Mouse (Mus musculus): Measurements from ENCODE around the gene Mpped2. TPM values are rescaled to one million over a fixed set of nuclear protein-coding genes. Genes with fewer than 3 reads are reported as not detected.
A peak's percentile ranks its signal among the peaks of the same experiment; 100 is the strongest.

Gene Mpped2
- total RNA-seq (2014; fragmentation: Nextera tagmentation) (1.9 and 17.1 TPM in 2 replicates), total RNA-seq (2017) (0.57 TPM in 1 of 2 replicates, not detected in the other)

DNA sequence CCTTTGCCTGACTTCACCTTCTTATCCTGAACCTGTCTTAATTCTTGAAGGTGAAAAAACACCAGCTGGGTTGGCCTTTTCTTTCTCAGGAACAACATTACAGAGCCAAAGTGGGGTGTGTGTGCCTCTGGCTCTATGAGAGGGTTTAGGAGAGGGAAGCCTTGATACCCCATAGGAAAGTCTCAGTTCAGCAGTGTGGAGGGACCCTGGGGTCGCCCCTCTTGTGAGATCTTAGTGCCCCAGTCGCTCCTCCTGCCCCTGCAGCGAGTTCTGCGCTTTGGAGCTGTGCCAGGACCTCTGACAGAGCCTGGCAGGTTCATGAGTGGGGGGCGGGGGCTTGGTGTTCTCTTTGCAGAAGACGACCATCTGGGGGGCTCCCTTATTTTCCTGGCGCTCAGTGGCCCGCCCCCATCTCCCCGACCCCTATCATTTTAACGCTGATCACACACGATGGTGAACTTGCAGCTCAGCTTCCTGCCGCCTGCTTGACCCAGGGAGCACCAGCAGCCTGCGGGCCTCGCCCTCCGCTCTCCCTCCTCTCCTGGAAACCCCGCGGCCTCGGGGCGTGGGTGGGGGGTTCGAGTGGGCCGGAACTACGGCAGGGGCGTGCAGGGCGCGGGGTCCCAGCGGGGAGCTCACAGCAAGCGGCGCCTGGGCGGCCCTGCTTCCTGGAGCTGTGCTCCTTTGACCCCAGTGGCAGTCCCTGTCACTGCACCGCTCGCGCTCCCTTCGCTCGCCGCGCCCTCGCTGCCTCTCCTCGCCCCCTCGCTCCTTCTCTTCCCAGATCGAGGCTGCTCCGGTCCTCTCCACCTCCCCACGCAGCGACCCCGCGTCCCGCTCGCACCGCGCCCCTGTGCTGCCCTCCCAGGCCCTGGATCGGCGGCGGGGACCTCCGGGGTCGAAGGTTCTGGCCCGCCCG is at the start of gene Mpped2:
Gene Mpped2, plus strand, starts transcription at position 487 of the 919 bp plus-strand sequence.
- peak; percentile 92 for ATAC-seq (replicated peaks; ENCODE audit: low FRiP score, low TSS enrichment, poor library complexity, severe bottlenecking)

DNA sequence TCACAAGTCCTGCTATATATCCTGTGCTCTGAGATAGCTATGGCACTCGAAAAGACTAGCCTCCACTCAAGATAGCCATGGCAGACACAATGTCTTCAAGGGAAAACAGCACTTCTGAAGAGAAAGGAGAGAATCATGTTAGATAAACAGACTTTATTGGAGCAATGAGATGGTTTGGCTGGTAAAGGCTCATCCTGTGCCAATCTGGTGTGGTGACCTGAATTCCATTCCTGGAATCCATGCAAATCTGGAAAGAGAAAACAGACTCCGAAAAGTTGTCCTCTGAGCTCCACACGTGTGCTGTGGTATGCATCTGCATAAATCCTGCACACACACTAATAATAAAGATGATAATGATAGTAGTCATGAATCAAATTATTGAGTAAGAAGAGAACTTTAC is 48.3 kb upstream of the Mpped2 start:
- no peak for ATAC-seq (replicated peaks; ENCODE audit: low FRiP score, low TSS enrichment, poor library complexity, severe bottlenecking)

DNA sequence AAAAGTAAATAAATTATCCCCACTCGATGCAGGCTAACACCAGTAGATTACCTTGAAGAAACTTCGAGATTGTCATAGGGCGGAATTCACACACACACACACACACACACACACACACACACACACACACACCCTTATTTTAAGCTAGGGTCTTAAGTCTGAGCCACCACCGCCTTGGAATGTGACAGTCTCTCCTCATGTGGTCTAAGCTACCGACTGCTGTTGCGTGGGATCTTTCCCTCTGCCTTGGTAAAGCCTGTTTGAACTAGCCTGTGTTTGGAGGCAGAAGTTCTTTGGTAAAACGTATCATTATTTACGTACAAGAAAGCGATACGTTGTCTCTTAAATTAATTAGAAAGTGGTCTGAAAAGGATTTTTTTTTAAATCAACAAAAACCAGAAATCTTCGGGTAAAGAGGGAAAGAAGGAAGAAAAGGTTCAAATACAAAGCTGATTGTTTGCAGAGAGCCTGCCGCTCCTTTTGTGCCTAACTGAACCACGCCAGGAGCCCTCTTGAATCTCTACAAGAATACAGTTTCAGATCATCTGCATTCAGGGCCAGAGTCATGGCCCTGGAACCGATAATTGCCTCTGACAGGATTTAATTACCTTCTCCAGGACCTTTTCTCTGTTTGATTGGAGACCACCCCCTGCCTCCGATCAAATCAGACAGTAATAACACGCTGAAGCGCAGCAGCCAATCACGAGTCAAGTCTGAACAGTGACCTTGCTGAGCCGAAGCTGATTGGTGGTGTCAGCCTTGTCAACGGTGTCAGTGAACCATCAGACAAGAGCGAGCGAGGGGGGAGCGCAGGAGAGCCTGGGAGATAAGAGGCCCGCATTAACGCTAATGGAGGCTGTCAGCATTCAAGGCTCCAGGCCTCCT is 43.1 kb upstream of the Mpped2 start:
- ATAC-seq (replicated peaks; ENCODE audit: low FRiP score, low TSS enrichment, poor library complexity, severe bottlenecking), result peak; percentile 100

DNA sequence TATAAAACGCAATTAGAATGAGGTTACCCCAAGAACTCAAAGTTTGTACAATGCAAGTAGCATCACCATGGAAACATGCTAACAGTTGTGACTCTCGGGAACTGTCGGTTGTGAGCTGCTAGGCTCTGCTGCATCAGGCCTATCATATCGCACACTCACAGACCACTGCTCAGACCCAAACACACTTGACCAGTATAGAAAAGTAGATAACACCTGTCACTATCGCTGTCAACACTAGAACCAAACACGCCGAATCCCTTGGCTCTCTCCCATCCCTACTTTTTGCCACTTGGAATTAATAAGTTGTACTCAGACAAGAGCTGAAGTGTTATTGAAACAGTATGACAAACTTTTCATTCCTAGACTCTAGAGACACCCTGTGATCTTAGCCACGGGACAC is 40.9 kb upstream of the Mpped2 start:
- ATAC-seq (replicated peaks; ENCODE audit: low FRiP score, low TSS enrichment, poor library complexity, severe bottlenecking), result no peak

DNA sequence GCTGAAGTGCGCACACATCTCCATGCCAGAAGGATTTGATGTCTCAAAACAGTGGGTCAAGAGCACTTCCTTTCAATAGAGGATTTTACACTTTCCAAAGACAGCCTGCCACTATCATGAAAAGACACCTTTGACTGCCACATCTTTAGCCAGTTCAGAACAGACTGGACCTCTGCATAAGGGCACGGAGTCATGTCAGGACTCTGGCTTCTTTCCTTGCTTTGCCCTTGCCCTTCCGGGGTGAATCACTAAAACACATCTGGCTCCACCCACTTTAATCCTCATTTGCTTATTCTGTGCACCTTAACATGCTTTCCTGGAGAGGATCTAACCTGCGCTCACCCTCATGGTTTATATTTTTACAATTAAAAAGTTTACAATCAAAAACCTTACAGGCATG is 40.3 kb upstream of the Mpped2 start:
- ATAC-seq (replicated peaks; ENCODE audit: low FRiP score, low TSS enrichment, poor library complexity, severe bottlenecking), result no peak

DNA sequence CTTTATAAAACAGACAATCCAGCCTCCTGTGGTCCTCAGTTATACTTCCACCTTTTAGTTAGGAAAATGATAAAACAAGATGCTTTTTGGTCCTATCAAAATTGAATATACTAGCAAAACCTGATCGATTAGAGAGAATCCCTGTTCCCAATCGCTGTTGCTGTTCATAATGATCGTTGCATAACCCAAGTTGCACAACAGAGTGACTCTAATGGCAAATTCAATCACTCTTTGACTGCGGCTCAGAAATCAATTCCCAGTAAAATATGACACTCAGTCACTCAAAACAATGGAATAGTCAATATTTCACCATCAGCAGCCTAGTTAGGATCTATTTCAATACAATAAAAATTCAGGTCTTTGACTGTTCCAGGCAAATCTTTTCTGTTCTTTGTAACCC is 39.8 kb upstream of the Mpped2 start:
- ATAC-seq (replicated peaks; ENCODE audit: low FRiP score, low TSS enrichment, poor library complexity, severe bottlenecking), result no peak

DNA sequence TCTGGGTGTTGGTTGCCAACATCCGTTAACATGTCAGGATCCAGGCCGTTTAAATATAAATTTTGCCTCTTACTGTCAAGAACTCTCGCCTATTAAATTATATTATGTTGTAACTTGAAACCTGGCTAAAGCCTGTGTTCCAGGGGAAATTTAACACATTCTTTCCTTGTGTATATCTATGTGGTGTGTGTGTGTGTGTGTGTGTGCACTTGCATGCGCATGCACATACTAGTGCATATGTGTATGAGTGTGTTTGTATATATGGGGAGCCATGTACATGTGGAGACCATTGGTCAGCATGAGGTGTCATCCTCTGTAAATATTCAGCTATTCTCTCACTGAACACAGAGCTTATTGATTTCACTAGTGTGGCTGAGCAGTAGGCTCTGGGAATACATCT is 37.8 kb upstream of the Mpped2 start:
- ATAC-seq (replicated peaks; ENCODE audit: low FRiP score, low TSS enrichment, poor library complexity, severe bottlenecking), result no peak

DNA sequence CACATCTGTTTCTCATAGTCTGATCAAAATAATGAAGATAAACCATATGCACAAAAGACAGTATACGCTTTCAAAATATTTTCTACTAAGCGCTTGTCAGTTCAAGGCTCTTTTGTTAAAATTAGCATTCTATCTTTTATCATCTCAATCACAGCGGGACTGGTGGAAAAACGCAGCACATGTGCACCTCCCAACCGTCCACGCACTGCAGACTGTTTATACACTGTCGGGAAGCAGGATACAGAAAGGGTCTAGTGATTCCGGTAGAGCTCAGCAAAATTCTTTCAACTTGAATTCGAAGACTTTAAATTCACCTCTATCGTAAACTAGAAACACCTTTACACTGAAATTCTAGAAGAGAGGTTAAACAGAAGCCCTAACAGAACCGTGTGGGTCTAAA is 27.8 kb upstream of the Mpped2 start:
- no peak for ATAC-seq (replicated peaks; ENCODE audit: low FRiP score, low TSS enrichment, poor library complexity, severe bottlenecking)

DNA sequence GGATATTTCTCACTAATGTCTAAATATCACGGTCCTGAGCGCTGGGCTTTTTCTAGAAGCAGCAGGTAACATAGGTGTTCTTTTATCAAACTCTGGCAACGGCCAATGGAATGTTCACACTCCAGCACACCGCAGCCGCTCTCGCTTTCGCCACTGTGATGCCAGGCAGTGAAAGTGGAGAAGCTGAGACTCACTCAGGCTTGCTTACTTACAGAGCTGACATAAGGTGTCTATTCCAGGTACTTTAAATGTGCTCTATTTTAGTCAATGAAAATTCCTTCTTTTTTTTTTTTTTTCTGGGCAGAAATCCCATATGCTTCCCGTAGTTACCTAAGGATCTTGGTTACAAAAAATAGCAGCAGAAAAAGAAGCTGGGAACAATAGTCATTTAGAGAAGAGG is 18.8 kb upstream of the Mpped2 start:
- ATAC-seq (replicated peaks; ENCODE audit: low FRiP score, low TSS enrichment, poor library complexity, severe bottlenecking), result no peak

DNA sequence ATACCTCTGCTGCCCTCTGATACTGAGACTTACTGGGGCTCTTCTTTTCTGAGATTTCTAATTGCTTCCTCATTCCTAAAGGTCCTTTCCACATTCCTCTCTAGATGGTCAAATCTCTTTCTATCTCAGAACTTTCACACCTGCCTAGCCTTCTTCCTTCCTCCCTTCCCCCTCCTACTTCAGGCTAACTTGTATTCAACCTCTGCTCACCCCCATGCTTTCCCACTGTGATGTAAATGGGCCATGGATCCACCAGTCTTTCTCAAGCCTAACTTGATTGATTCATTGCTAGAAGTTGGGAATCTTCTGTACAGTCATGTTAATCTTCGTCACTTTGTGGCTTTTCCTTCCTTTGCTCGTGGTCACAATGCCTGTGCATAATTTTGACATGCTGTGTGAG is 15.6 kb upstream of the Mpped2 start:
- ATAC-seq (replicated peaks; ENCODE audit: low FRiP score, low TSS enrichment, poor library complexity, severe bottlenecking), result no peak

DNA sequence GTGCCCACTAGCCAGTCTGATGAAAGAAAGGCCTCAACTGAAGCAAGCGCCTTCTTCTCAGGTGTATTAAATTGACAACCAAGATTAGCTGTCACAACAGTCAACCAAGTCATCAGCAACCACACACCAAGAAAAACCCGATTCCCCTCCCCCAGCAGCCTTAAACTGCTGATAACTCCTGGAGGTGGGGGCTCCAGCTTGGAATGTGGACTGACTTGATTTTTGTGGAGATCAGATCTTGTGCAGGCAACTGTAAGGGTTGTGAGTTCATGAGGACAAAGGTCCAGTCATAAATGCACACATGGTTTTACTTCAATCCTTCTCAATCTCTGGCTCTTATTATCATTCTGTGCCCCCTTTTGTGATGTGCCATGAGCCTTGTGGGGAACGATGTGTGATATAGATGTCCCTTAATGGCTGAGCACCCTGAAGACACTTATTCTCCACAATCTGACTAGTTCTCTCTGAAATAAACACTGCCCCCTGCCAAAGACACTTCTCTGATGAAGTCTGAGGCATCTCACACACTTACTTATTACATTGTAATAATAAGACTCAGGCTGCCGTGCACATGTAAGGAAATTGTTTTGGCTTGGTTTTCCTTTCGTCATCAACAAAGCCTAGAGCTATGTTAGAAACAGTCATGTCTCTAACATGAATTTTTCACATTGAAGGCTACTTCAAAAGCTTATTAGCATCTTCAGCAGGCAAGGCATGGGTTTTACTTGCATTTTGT is 13.2 kb upstream of the Mpped2 start:
- ATAC-seq (replicated peaks; ENCODE audit: low FRiP score, low TSS enrichment, poor library complexity, severe bottlenecking), result no peak

DNA sequence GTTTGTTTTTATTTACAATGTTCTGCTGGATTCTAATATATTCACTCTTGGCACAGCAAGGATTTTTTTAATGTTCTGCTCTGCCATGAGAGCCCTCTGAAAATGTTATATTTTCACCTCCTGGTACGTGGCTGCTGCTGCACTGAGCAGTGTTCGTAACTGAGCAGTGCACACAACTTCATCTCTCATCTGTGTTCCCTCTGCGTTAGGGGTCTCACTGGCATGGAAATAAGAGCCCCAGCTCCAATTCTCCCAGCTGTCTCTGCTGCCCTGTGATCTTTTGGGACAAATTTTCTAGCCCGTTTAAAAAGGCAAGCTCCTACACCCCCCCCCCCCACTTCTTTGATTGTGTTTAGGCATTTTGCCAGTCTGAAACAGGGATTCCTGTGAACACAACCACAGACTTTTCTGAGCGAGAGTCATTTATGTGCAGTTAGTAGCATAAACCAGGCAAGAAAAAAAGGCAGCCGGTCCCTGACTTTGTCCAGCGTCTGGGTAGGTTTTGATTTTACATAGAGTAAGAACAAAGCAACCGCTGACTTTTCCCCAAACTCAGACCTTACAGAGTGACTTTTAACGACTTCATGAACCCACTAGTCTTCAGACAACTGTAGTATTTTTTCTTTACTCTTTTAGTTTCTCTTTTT is 9.8 kb upstream of the Mpped2 start:
- ATAC-seq (replicated peaks; ENCODE audit: low FRiP score, low TSS enrichment, poor library complexity, severe bottlenecking), result no peak

DNA sequence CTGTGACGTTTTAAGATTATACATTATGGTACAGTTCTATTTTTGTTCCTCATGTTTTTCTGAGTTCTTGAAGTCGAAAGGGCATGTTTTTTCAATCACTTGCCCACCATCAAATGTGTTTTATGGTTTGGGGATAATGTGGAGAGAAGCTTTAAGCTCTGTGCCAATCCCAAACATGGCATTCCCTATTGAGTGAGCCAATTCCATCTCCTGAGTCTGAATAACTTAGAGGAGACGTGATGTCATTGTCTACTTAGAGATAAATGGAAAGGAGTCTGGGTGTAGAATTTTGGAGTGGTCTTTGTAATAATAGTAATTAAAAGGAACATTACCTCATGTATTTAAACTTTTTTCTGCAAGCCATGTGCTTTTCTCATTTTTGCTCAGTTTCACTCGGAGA is 9.2 kb upstream of the Mpped2 start:
- ATAC-seq (replicated peaks; ENCODE audit: low FRiP score, low TSS enrichment, poor library complexity, severe bottlenecking), result no peak

DNA sequence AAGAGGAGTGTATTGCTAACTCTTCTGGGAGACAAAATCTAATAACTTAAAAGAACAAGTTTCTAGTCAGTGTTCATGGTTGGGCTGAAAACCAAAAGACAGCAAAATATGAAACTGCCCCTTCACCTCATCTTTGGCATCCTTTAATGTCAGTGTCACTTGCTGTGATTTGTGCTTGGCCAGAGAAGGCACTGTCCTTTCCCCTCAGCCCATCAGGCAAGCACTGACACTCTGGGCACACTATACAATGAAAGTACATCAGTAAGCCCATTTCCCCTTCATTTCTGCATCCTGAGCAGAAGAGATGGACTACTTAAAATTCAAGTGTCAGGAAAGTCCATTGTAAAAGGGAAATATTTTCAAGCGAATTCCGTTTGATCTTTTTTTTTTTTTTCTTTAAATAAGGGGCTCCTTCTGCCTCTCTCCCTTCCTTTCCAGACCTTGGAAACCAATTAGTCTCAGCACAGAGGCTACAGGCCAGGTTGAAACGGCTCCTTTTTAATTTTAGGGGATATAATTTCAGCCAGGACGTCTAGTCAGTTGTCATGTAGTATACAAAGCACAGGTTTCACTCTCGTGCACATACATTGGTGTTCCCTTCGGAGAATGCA is 1.2 kb upstream of the Mpped2 start:
- ATAC-seq (replicated peaks; ENCODE audit: low FRiP score, low TSS enrichment, poor library complexity, severe bottlenecking), result no peak

DNA sequence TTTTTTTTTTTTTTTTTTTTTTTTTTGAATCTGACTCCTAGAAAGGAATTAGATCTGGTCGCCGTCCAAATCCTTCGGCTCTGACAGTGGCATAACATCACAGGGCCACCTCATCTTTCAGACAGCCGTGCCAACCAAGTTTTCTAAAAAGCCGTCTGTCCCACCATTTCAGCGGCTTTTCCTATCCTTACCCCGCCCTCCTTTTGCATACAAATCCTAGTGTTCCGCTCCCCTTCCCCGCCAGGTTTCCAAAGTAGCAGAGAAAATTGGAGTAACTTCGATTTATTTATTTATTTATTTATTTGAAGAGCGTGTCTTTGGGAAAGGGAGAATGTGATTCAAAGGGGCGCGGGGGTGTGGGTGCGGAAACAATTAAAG is 675 bp upstream of the Mpped2 start:
- no peak for ATAC-seq (replicated peaks; ENCODE audit: low FRiP score, low TSS enrichment, poor library complexity, severe bottlenecking)

DNA sequence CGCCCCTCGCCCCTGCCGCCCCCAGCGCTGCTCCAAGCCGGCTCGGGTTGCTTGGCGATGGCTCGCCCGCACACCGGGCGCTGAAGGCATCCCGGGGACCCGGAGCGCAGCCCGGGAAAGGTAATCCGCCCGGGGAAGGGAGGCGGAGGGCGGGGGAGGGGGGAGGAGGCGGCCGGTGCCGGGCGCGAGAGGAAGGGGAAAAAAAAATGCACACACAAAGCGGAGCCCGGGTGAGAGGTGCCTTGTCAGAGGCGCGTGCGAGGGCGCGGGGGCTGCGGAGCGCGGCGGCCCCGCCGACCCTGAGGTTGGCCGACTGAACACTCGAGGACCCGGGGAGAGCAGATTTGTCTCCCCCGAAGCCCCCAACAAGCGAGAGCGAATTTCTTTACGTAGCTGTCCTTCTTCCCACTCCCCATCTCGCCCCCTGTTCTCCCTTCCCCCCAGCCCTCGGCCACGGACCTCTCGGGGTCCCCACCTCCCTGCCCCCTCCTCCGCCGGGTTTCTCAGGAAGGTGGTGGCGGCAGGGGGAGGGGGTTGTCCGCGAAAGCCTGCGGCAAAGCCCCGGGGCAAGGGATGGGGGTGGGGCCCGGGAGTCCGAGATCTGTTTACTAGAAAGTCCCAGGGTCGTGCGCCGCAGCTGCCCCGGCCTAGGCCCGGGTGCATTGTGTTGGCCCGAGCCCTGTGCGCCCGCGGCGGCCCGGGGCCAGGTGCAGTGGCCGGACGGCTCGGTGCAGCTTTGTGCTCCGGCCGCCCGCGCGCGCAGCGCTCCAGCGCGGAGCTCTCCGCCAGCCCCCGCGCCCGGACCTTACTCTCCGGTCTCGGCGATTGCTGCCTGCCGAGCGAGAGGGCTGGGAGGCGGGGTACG is 865 bp downstream of the Mpped2 start:
- peak; percentile 41; the same call in 1 of the 2 replicates for ATAC-seq (replicated peaks; ENCODE audit: low FRiP score, low TSS enrichment, poor library complexity, severe bottlenecking)

DNA sequence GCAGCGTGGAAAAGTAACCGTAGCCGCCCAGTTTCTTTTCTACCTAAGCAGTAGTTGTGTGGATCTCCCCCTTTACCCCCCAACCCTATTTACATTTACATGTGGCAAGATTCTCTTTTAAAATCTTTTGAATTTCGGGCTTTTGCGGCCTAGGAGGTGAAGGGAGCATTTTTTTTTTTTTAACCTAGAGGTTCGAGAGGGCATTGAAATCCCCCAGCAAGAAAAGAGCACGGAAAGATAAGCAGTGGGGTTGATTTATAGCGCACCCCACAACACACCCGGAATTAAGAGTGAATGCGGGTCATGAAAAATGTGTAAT is 1.5 kb downstream of the Mpped2 start:
- no peak; the same call in 1 of the 2 replicates for ATAC-seq (replicated peaks; ENCODE audit: low FRiP score, low TSS enrichment, poor library complexity, severe bottlenecking)
